Mouse (Mus musculus): ENCODE data around the gene Ins1.

Gene Ins1

DNA sequence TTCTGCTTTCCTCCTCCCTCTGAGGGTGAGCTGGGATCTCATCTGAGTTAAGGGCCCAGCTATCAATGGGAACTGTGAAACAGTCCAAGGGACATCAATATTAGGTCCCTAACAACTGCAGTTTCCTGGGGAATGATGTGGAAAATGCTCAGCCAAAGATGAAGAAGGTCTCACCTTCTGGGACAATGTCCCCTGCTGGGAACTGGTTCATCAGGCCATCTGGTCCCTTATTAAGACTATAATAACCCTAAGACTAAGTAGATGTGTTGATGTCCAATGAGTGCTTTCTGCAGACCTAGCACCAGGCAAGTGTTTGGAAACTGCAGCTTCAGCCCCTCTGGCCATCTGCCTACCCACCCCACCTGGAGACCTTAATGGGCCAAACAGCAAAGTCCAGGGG, at the start of gene Ins1:
Ins1 (plus strand) TSS at position 301 of the 400 bp plus-strand sequence.
- no peak for DNase-seq (ENCODE audit: low spot score)

Measured in urinary bladder, postnatal 14 days (tissue).